Mouse (Mus musculus) cerebellum, postnatal 4 days (tissue): ENCODE results near the gene Far2.
"Not testable (repeated sequence)": the region's sequence is repeated elsewhere in the genome, so short reads cannot be mapped to it uniquely, and the experiment has no call there.

Source experiments
- DNase-seq, 2 experiments: peaks; one replicate each; pipeline ENCODE4 v3.0.0; 2022; ENCODE audit warnings: low spot score in 2 of 2, mixed read lengths in 1 of 2

The Far2 gene

GRCm38 (mm10) chr6:148116907-148117306 lies 69.8 kb downstream of the Far2 start:
- DNase-seq, result no peak

GRCm38 (mm10) chr6:148117696-148118095 lies 70.6 kb downstream of the Far2 start:
- DNase-seq, result no peak

- no peak for DNase-seq
These were observed 73.6 kb downstream of the Far2 start for GRCm38 (mm10) chr6:148120703-148121102.

GRCm38 (mm10) chr6:148126851-148127250 lies 79.8 kb downstream of the Far2 start:
- DNase-seq, result not testable (repeated sequence)

- DNase-seq, result no peak
These were observed 85.3 kb downstream of the Far2 start for GRCm38 (mm10) chr6:148132314-148132713.

GRCm38 (mm10) chr6:148133536-148133935 lies 86.5 kb downstream of the Far2 start:
- no peak for DNase-seq

GRCm38 (mm10) chr6:148135769-148136382 lies 88.8 kb downstream of the Far2 start:
- DNase-seq, result peak; percentile 72 to 79

GRCm38 (mm10) chr6:148139288-148139995 lies 92.4 kb downstream of the Far2 start:
- no peak for DNase-seq

GRCm38 (mm10) chr6:148141874-148142273 lies 94.8 kb downstream of the Far2 start:
- no peak for DNase-seq

GRCm38 (mm10) chr6:148142421-148142820 lies 95.4 kb downstream of the Far2 start:
- DNase-seq, result no peak

GRCm38 (mm10) chr6:148152305-148152704 lies 105.2 kb downstream of the Far2 start:
- not testable (repeated sequence) for DNase-seq

GRCm38 (mm10) chr6:148172904-148173303 lies 125.8 kb downstream of the Far2 start:
- no peak for DNase-seq

- DNase-seq, result no peak
These were observed 138.6 kb downstream of the Far2 start for GRCm38 (mm10) chr6:148185694-148186093.

- DNase-seq, result no peak
These were observed 147.1 kb downstream of the Far2 start for GRCm38 (mm10) chr6:148193972-148194701.

- no peak for DNase-seq
These were observed 152.1 kb downstream of the Far2 start for GRCm38 (mm10) chr6:148199177-148199576.

GRCm38 (mm10) chr6:148199729-148200128 lies 152.7 kb downstream of the Far2 start:
- no peak for DNase-seq

- no peak for DNase-seq
These were observed 158.1 kb downstream of the Far2 start for GRCm38 (mm10) chr6:148205134-148205533.

GRCm38 (mm10) chr6:148207522-148207921 lies 160.5 kb downstream of the Far2 start:
- no peak for DNase-seq

GRCm38 (mm10) chr6:148211391-148211876 lies 164.4 kb downstream of the Far2 start:
- no peak for DNase-seq

- DNase-seq, result peak; percentile 80 to 96
These were observed 165.0 kb downstream of the Far2 start, which contains the start of gene Ergic2 for GRCm38 (mm10) chr6:148211897-148212680. Gene Ergic2 (minus strand): TSS chr6:148212374.

- peak; percentile 32 to 40 for DNase-seq
These were observed 167.7 kb downstream of the Far2 start for GRCm38 (mm10) chr6:148214765-148215164.

- DNase-seq, result no peak
These were observed 169.7 kb downstream of the Far2 start for GRCm38 (mm10) chr6:148216752-148217151.
